Mouse (Mus musculus) G1E (cell line): Measurements from ENCODE around the gene Vps33b. TPM values are rescaled to one million over a fixed set of nuclear protein-coding genes. Genes with fewer than 3 reads are reported as not detected.

Experiments
- ATAC-seq: 2 replicates; pipeline ENCODE4 v1.8.0; 2016; ENCODE audit warnings: mild to moderate bottlenecking; ENCODE audit not compliant: insufficient number of reproducible peaks, poor library complexity, low FRiP score, severe bottlenecking; ENCODE audit errors: extremely low read depth
- DNase-seq: peaks from one replicate; pipeline ENCODE4 v3.0.0; 2012; ENCODE audit warnings: low spot score
- H3K27me3 ChIP-seq: 2 replicates; pipeline ENCODE4 v1.6.1; 2012; ENCODE audit warnings: mild to moderate bottlenecking, low read length, inconsistent platforms; ENCODE audit not compliant: insufficient read depth
- H3K36me3 ChIP-seq: replicated peaks from 2 replicates; pipeline ENCODE3; 2012; ENCODE audit warnings: mild to moderate bottlenecking, inconsistent platforms
- H3K4me1 ChIP-seq: 2 replicates; pipeline ENCODE4 v1.6.1; 2012; ENCODE audit warnings: low read depth, low read length, inconsistent platforms, mixed read lengths; ENCODE audit not compliant: insufficient read depth
- H3K4me3 ChIP-seq: 2 replicates; pipeline ENCODE4 v1.5.1; 2012; ENCODE audit warnings: low read depth, mild to moderate bottlenecking, inconsistent platforms, low read length, moderate library complexity, mixed read lengths
- H3K9me3 ChIP-seq: replicated peaks from 2 replicates; pipeline ENCODE4 v1.6.1; 2012; ENCODE audit warnings: inconsistent platforms
- CTCF ChIP-seq: IDR thresholded peaks from 2 replicates; pipeline ENCODE4 v1.5.1; 2012; ENCODE audit warnings: low read depth, low read length, inconsistent platforms, mixed read lengths
- GATA1 ChIP-seq: IDR thresholded peaks from 2 replicates; pipeline ENCODE4 v1.6.1; 2012; ENCODE audit warnings: borderline replicate concordance, low read length, inconsistent platforms, mixed read lengths
- GATA2 ChIP-seq: IDR thresholded peaks from 2 replicates; pipeline ENCODE4 v1.6.1; 2012; ENCODE audit warnings: low read depth, low read length, inconsistent platforms, borderline replicate concordance
- POLR2AphosphoS5 ChIP-seq: IDR thresholded peaks from 2 replicates; pipeline ENCODE4 v1.6.1; 2012; ENCODE audit warnings: low read depth, low read length, inconsistent platforms; ENCODE audit not compliant: insufficient replicate concordance
- TAL1 ChIP-seq: conservative IDR thresholded peaks from 2 replicates; pipeline ENCODE4 v1.6.1; 2012; ENCODE audit warnings: low read depth, low read length, inconsistent platforms, mixed read lengths
- polyA plus RNA-seq: library from polyadenylated mRNA; stranded (reverse); fragments of >175 nt; gene quantifications from 2 replicates; pipeline ENCODE4 v1.2.3, GENCODE M21; 2012
- total RNA-seq, 2 experiments: library from RNA; stranded (forward) in 1 of 2; stranded (reverse) in 1 of 2; fragments of 200-1000 nt in 1 of 2; fragments of >200 nt in 1 of 2; fragmentation: Nextera tagmentation in 1 of 2; gene quantifications; 2 replicates each; pipeline ENCODE4 v1.2.3; 2014 to 2017

Gene Vps33b
- total and polyA plus RNA-seq, 3 experiments: 4.1 to 50.7 (median 29.7) TPM

DNA sequence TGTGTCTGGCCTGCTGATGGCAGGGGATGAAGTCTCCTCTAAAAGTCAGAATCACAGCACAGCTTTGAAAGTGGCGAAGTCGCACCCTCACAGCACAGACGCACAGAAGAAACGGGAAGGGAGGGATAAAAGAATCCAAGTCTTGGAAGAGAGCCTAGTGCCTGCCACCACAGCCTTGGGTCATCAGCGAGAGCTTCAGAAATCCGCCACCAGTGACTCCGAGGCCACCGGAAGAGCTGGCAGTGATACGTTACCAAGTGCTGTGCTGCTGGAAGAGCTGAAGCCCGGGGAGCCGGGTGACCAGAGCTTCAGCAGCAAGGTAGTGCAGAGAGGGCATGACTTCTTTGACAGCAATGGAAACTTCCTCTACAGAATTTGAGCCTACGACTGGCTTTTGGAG, 4.8 kb upstream of the Vps33b start:
- ATAC-seq: no peak
- H3K4me1 ChIP-seq: peaks cover 46% of the 10 kb centered on the region

DNA sequence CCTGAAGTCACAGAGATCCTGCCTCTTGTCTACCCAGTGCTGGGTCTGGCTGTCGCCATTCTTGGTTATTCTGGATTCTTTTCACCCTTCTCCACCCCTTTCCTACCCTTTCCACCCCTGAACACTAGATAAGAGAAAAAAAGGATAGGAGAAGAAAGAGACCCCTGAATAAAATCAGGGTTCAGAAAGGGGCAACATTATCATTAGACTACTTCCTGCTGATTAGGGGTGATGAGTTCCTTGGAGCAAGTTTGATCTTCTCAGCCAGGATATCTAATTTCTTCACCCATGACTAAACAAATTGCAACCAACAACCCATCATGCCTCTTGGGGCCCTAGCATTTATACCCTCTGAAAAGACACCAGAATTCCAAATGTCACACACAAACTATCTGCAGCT, 1.7 kb upstream of the Vps33b start:
- Histone ChIP-seq H3K27me3 (no peaks in the 10 kb centered on the region), H3K9me3 (no peaks in the 10 kb centered on the region), H3K4me1 (peaks cover 50% of the 10 kb centered on the region), H3K36me3 (peaks cover 71% of the 10 kb centered on the region), H3K4me3 (no peak overlapping the region)
- TF ChIP-seq POLR2AphosphoS5 (no peak), CTCF (no peak), TAL1 (no peak), GATA2 (no peak), GATA1 (no peak)
- no peak for ATAC-seq
- DNase-seq: no peak

More for the DNA sequence above, 4.8 kb upstream of the Vps33b start:
- Histone ChIP-seq H3K9me3 (no peaks in the 10 kb centered on the region), H3K27me3 (no peaks in the 10 kb centered on the region), H3K4me3 (no peak overlapping the region), H3K36me3 (peaks cover 58% of the 10 kb centered on the region)
- no peak for DNase-seq
- TF ChIP-seq GATA2 (no peak), TAL1 (no peak), CTCF (no peak), GATA1 (no peak), POLR2AphosphoS5 (no peak)

DNA sequence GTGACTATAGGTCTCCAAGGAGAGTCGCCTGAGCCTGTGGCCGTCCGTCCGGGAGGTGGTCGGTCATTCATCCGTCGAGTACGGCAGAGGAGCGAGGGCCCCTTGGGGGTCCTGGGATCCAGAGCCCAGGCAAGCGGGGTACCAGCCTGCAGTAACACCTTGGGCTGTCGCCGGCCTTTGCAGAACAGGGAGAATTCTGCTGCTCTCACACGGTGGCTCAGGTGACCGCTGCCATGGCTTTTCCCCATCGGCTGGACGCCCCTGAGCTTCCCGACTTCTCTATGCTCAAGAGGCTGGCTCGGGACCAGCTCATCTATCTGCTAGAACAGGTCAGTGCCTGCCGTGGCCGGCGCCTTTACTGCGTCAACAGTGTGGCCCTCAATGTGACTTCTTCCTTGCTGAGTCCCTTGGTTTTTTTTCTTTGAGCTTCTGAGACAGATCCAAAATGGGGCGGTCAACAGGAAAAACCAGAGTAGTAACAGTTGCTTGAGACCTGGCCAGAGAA, 354 bp downstream of the Vps33b start:
- Histone ChIP-seq H3K4me1 (peaks cover 47% of the 10 kb centered on the region), H3K9me3 (no peaks in the 10 kb centered on the region), H3K4me3 (peak overlapping the region; percentile 93), H3K27me3 (no peaks in the 10 kb centered on the region), H3K36me3 (peaks cover 72% of the 10 kb centered on the region)
- DNase-seq: peak; percentile 11
- ATAC-seq: no peak
- no peak for TF ChIP-seq GATA1
- TF ChIP-seq GATA2: no peak
- no peak for TF ChIP-seq POLR2AphosphoS5
- TF ChIP-seq TAL1: no peak
- no peak for TF ChIP-seq CTCF

DNA sequence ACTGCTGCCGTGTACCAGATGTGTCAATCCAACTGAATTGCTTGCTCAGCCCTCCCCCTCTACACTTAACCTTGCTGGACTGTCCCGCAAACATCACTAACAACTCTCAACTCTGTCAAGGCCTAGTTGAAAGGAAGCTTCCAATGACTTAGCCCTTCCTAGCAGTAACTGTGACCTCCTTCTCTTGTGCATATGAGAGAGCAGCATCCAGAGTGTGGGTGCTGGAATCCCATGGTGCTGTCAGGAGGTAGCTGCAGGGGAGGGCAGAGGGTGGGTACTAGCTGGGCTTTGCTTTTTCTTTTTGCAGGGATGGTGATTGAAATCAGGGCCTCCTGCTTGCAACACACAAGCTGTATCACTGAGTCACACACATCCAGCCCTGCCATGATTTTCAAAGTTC, 4.0 kb downstream of the Vps33b start:
- Histone ChIP-seq H3K9me3 (no peaks in the 10 kb centered on the region), H3K27me3 (no peaks in the 10 kb centered on the region), H3K4me1 (peaks cover 38% of the 10 kb centered on the region), H3K4me3 (no peak overlapping the region), H3K36me3 (peaks cover 72% of the 10 kb centered on the region)
- TF ChIP-seq GATA2 (no peak), TAL1 (no peak)
- ATAC-seq (no peak), DNase-seq (no peak)

DNA sequence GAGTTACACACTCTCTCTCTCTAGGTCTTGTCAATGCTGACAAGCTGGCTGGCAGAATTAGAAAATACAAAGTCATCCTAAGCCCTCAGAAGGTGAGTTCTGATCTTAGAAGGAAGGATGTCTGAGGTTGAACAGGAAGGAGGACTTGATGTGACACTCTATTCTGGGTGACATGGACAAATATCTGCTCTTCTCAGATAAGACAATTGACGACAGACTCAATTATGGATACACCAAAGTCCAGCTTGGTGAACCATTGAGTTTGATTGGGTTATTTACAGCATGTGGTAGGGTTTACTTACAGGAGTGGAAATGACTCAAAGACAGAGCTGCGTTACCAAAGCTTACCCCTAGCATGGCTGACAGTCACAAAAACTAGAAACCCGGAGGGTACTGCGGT, 6.9 kb downstream of the Vps33b start:
- Histone ChIP-seq H3K4me3 (no peak overlapping the region), H3K9me3 (no peaks in the 10 kb centered on the region), H3K27me3 (no peaks in the 10 kb centered on the region), H3K36me3 (peaks cover 97% of the 10 kb centered on the region), H3K4me1 (peaks cover 14% of the 10 kb centered on the region)
- ATAC-seq (peak; percentile 54), DNase-seq (no peak)
- no peak for TF ChIP-seq GATA2
- TF ChIP-seq GATA1: no peak
- TF ChIP-seq TAL1: no peak
- TF ChIP-seq CTCF: no peak
- no peak for TF ChIP-seq POLR2AphosphoS5

DNA sequence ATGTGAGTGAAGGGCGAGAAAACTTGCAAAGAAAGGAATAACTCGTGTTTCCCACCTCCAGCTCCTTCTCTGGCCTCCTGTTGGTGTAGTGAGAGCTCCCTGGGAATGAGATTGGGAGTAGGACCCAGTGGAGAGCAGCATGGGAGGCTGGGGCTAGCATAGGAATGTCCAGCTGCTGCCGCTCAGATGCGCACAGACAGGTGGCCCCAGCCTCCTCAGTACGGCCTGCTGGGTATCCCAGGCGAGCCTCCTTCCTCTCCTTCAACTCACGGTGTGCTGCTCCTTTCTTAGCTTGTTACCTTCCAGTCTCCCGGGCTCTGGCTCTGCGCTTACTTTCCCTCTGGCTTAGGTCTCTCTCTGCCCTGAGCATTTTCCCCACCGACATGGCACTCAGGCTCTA, 10.6 kb downstream of the Vps33b start:
- no peak for TF ChIP-seq TAL1
- no peak overlapping the region for H3K4me3 ChIP-seq
- H3K27me3 ChIP-seq: no peaks in the 10 kb centered on the region
- DNase-seq: no peak
- no peak for ATAC-seq
- H3K36me3 ChIP-seq: peaks cover 95% of the 10 kb centered on the region
- no peaks in the 10 kb centered on the region for H3K9me3 ChIP-seq
- H3K4me1 ChIP-seq: no peaks in the 10 kb centered on the region; the same call in 1 of the 2 replicates

DNA sequence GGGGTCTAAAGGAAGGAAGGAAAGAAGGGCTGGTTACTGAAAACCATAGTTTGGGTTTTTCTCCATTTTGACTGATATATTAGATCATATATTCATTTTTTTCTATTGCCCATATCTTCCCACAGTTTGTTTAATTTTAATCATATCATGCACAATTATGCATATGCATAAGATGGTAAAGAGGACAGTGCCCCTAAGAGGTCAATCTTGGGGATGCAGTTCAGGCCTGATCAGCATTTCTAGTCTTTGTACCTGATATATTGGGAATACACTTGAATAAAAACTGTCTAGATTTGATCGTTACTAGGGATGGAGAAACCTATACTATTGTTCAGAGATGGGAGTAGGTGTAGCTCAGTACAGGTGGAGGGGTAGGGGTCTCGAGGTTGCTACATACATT, 11.5 kb downstream of the Vps33b start:
- no peak for DNase-seq
- TF ChIP-seq GATA1 (no peak), POLR2AphosphoS5 (no peak), CTCF (no peak), GATA2 (no peak), TAL1 (no peak)
- H3K36me3 ChIP-seq: peaks cover 97% of the 10 kb centered on the region
- ATAC-seq: no peak
- no peaks in the 10 kb centered on the region for H3K9me3 ChIP-seq
- H3K27me3 ChIP-seq: no peaks in the 10 kb centered on the region
- H3K4me1 ChIP-seq: no peaks in the 10 kb centered on the region; the same call in 1 of the 2 replicates
- H3K4me3 ChIP-seq: no peak overlapping the region
